Mouse (Mus musculus): ENCODE measurements around the gene Phc1. TPM values are rescaled to one million over a fixed set of nuclear protein-coding genes. Genes with fewer than 3 reads are reported as not detected.

The Phc1 gene
- total and polyA plus RNA-seq, 3 experiments = 4.6 to 35.9 TPM; not detected in 1

- DNase-seq (ENCODE audit: low read depth, low spot score) = no peak
- no peaks in the 10 kb centered on the region for H3K79me2 ChIP-seq (ENCODE audit: control insufficient read depth, insufficient read depth, low read length, poor library complexity)
- H3K36me3 ChIP-seq (ENCODE audit: control insufficient read depth in 1 of 2, insufficient read depth in 2 of 2, low read length in 2 of 2) = peaks cover 0 to 24% of the 10 kb centered on the region in 2 experiments; a peak in 3 of 4 replicates
- no peaks in the 10 kb centered on the region for H3K27me3 ChIP-seq (ENCODE audit: control insufficient read depth in 1 of 2, insufficient read depth in 2 of 2, low read length in 2 of 2)
- H3K9me3 ChIP-seq (replicated peaks; ENCODE audit: insufficient read depth, low read length) = no peaks in the 10 kb centered on the region
- no peak overlapping the region for H3K27ac ChIP-seq (ENCODE audit: control insufficient read depth, low read depth, low read length)
- no peak for TF ChIP-seq E2F4 (IDR thresholded peaks at IDR 0.05; ENCODE audit: borderline replicate concordance, low read depth, low read length)
- no peak for TF ChIP-seq HCFC1 (IDR thresholded peaks at IDR 0.05; ENCODE audit: low read depth, low read length)
- TF ChIP-seq CHD2 (IDR thresholded peaks at IDR 0.05; ENCODE audit: low read length) = no peak
- TF ChIP-seq CTCF (IDR thresholded peaks at IDR 0.05 in 2 of 3, conservative IDR thresholded peaks at IDR 0.05 in 1 of 3; ENCODE audit: control insufficient read depth in 1 of 3, insufficient read depth in 1 of 3, low read depth in 2 of 3, low read length in 3 of 3, poor library complexity in 1 of 3, severe bottlenecking in 1 of 3) = no peak
- no peak for TF ChIP-seq MAZ (IDR thresholded peaks at IDR 0.05; ENCODE audit: low read depth, low read length)
- no peak for TF ChIP-seq MYB (IDR thresholded peaks at IDR 0.05; ENCODE audit: low read depth, low read length)
- TF ChIP-seq MXI1 (IDR thresholded peaks at IDR 0.05; ENCODE audit: low read depth, low read length) = no peak
- no peak for TF ChIP-seq EP300 (IDR thresholded peaks at IDR 0.05; ENCODE audit: low read depth in 1 of 2, low read length in 2 of 2)
- no peak for TF ChIP-seq ELF1 (IDR thresholded peaks at IDR 0.05; ENCODE audit: low read depth, low read length)
- TF ChIP-seq POLR2AphosphoS2 (IDR thresholded peaks at IDR 0.05; ENCODE audit: low read length) = no peak; the same call in 1 of the 2 replicates
- no peak for TF ChIP-seq TAL1 (IDR thresholded peaks at IDR 0.05; ENCODE audit: low read length)
- no peak for TF ChIP-seq BHLHE40 (IDR thresholded peaks at IDR 0.05; ENCODE audit: borderline replicate concordance, low read depth, low read length)
- no peak for TF ChIP-seq JUND (IDR thresholded peaks at IDR 0.05; ENCODE audit: low read depth, low read length)
- TF ChIP-seq USF1 (IDR thresholded peaks at IDR 0.05; ENCODE audit: low read depth, low read length) = no peak
- no peak for TF ChIP-seq ETS1 (IDR thresholded peaks at IDR 0.05; ENCODE audit: low read depth, low read length)
- no peak for TF ChIP-seq NRF1 (IDR thresholded peaks at IDR 0.05; ENCODE audit: insufficient read depth, low read depth, low read length, poor library complexity, severe bottlenecking)
- no peak for TF ChIP-seq TBP (IDR thresholded peaks at IDR 0.05; ENCODE audit: low read depth, low read length)
- no peak for TF ChIP-seq ZKSCAN1 (IDR thresholded peaks at IDR 0.05; ENCODE audit: low read depth, low read length)
- H3K4me1 ChIP-seq (ENCODE audit: control insufficient read depth in 1 of 2, insufficient read depth in 2 of 2, low read length in 2 of 2) = no peaks in the 10 kb centered on the region
- no peak overlapping the region for H3K4me3 ChIP-seq (ENCODE audit: control insufficient read depth in 1 of 2, insufficient read depth in 1 of 2, low read depth in 2 of 2, low read length in 2 of 2)
- no peak overlapping the region for H3K9ac ChIP-seq (ENCODE audit: control insufficient read depth, low read depth, low read length, poor library complexity, severe bottlenecking)
Measured at GRCm38 (mm10) chr6:122318726-122319125, 21.6 kb downstream of the Phc1 start.

GRCm38 (mm10) chr6:122310187-122310820 lies 30.1 kb downstream of the Phc1 start:
- TF ChIP-seq BHLHE40 (IDR thresholded peaks at IDR 0.05; ENCODE audit: borderline replicate concordance, low read depth, low read length) = no peak
- no peak for TF ChIP-seq NELFE (IDR thresholded peaks at IDR 0.05; ENCODE audit: low read depth, low read length)
- no peak for TF ChIP-seq MXI1 (IDR thresholded peaks at IDR 0.05; ENCODE audit: low read depth, low read length)
- TF ChIP-seq TAL1 (IDR thresholded peaks at IDR 0.05; ENCODE audit: low read length) = no peak
- DNase-seq (ENCODE audit: low read depth, low spot score) = no peak
- peak overlapping the region; percentile 79 to 89 for H3K4me3 ChIP-seq (ENCODE audit: control insufficient read depth in 1 of 2, insufficient read depth in 1 of 2, low read depth in 2 of 2, low read length in 2 of 2)
- peak overlapping the region; percentile 93 for H3K9ac ChIP-seq (ENCODE audit: control insufficient read depth, low read depth, low read length, poor library complexity, severe bottlenecking)
- peaks cover 30% of the 10 kb centered on the region for H3K79me2 ChIP-seq (ENCODE audit: control insufficient read depth, insufficient read depth, low read length, poor library complexity)
- no peak overlapping the region for H3K27ac ChIP-seq (ENCODE audit: control insufficient read depth, low read depth, low read length)
- H3K27me3 ChIP-seq (ENCODE audit: control insufficient read depth in 1 of 2, insufficient read depth in 2 of 2, low read length in 2 of 2) = no peaks in the 10 kb centered on the region
- peaks cover 4 to 13% of the 10 kb centered on the region in 2 experiments; a peak in 2 of 4 replicates for H3K4me1 ChIP-seq (ENCODE audit: control insufficient read depth in 1 of 2, insufficient read depth in 2 of 2, low read length in 2 of 2)
- H3K36me3 ChIP-seq (ENCODE audit: control insufficient read depth in 1 of 2, insufficient read depth in 2 of 2, low read length in 2 of 2) = peaks cover 21 to 25% of the 10 kb centered on the region in 2 experiments
- no peaks in the 10 kb centered on the region for H3K9me3 ChIP-seq (replicated peaks; ENCODE audit: insufficient read depth, low read length)
